ENCODE assay signal across 8 mouse cellular contexts in genomic region chr11:55023049-55023564, GRCm38 (mm10). TPM values are rescaled to one million over a fixed set of nuclear protein-coding genes. Genes with fewer than 3 reads are reported as not detected.
DNase-seq lines count a peak whose midpoint lies in the region; ATAC-seq and TF ChIP-seq lines count a peak whose summit lies in the region.

No protein-coding gene starts in this region.

- peak; percentile 81 for ATAC-seq in heart, embryonic 12.5 days (ENCODE audit: insufficient number of reproducible peaks, low FRiP score)
- ATAC-seq in kidney, embryonic 15.5 days (replicated peaks; ENCODE audit: low FRiP score): peak; percentile 67
- ATAC-seq in liver, embryonic 15.5 days (ENCODE audit: insufficient read depth): peak; percentile 58
- ATAC-seq in stomach, embryonic 15.5 days (ENCODE audit: insufficient read depth, low FRiP score, low read depth): peak; percentile 81

- H3K27me3 ChIP-seq in cerebellum, adult 2 months (ENCODE audit: control insufficient read depth, insufficient read depth, low read length): no peaks in the 10 kb centered on the region
- no peaks in the 10 kb centered on the region for H3K27me3 ChIP-seq in heart, embryonic 12.5 days (replicated peaks)
- no peaks in the 10 kb centered on the region for H3K27me3 ChIP-seq in kidney, embryonic 15.5 days
- H3K27me3 ChIP-seq in liver, embryonic 15.5 days: no peaks in the 10 kb centered on the region
- no peaks in the 10 kb centered on the region for H3K27me3 ChIP-seq in stomach, embryonic 15.5 days (replicated peaks)

- H3K4me2 ChIP-seq in heart, embryonic 12.5 days: peak overlapping the region; percentile 54
- peak overlapping the region; percentile 41 for H3K4me2 ChIP-seq in kidney, embryonic 15.5 days
- H3K4me2 ChIP-seq in liver, embryonic 15.5 days: peak overlapping the region; percentile 34
- H3K4me2 ChIP-seq in stomach, embryonic 15.5 days: peak overlapping the region; percentile 44

- peak overlapping the region; percentile 57 for H3K9ac ChIP-seq in heart, embryonic 12.5 days
- peak overlapping the region; percentile 14; the same call in 1 of the 2 replicates for H3K9ac ChIP-seq in kidney, embryonic 15.5 days
- H3K9ac ChIP-seq in liver, embryonic 15.5 days: no peak overlapping the region
- H3K9ac ChIP-seq in stomach, embryonic 15.5 days: 0 out of 2 replicates have a peak overlapping the region, but pooled peaks have one; percentile 10

- TF ChIP-seq POLR2A in cerebellum, adult 2 months (IDR thresholded peaks at IDR 0.05; ENCODE audit: borderline replicate concordance, insufficient read depth, low read length): no peak
- no peak for TF ChIP-seq POLR2A in embryonic fibroblast, embryonic 13.5 days (IDR thresholded peaks at IDR 0.05; ENCODE audit: low read depth, low read length)

- H3K4me1 ChIP-seq in cerebellum, adult 2 months (ENCODE audit: control insufficient read depth, insufficient read depth, low read length): peaks cover 28% of the 10 kb centered on the region
- peaks cover 48% of the 10 kb centered on the region for H3K4me1 ChIP-seq in embryonic fibroblast, embryonic 13.5 days (ENCODE audit: control insufficient read depth, insufficient read depth, low read length)
- peaks cover 99% of the 10 kb centered on the region for H3K4me1 ChIP-seq in heart, embryonic 12.5 days (replicated peaks)
- peaks cover 73% of the 10 kb centered on the region for H3K4me1 ChIP-seq in kidney, embryonic 15.5 days
- peaks cover 76% of the 10 kb centered on the region for H3K4me1 ChIP-seq in liver, embryonic 15.5 days (replicated peaks)
- peaks cover 85% of the 10 kb centered on the region for H3K4me1 ChIP-seq in stomach, embryonic 15.5 days

- no peak for TF ChIP-seq CTCF in cerebellum, adult 2 months (IDR thresholded peaks at IDR 0.05; ENCODE audit: borderline replicate concordance, insufficient read depth, low read depth, low read length)
- no peak for TF ChIP-seq CTCF in embryonic fibroblast, embryonic 13.5 days (IDR thresholded peaks at IDR 0.05; ENCODE audit: borderline replicate concordance, insufficient read depth, low read length)

- no peak overlapping the region for H3K27ac ChIP-seq in cerebellum, adult 2 months (ENCODE audit: insufficient read depth, low read length)
- H3K27ac ChIP-seq in embryonic fibroblast, embryonic 13.5 days (ENCODE audit: insufficient read depth, low read length): peak overlapping the region; percentile 68
- H3K27ac ChIP-seq in heart, embryonic 12.5 days (ENCODE audit: poor library complexity, severe bottlenecking): peak overlapping the region; percentile 99
- H3K27ac ChIP-seq in kidney, embryonic 15.5 days: peak overlapping the region; percentile 96
- peak overlapping the region; percentile 66 for H3K27ac ChIP-seq in liver, embryonic 15.5 days (replicated peaks)
- peak overlapping the region; percentile 98 for H3K27ac ChIP-seq in stomach, embryonic 15.5 days

- no peaks in the 10 kb centered on the region for H3K9me3 ChIP-seq in heart, embryonic 12.5 days (replicated peaks)
- no peaks in the 10 kb centered on the region for H3K9me3 ChIP-seq in kidney, embryonic 15.5 days (replicated peaks)
- H3K9me3 ChIP-seq in liver, embryonic 15.5 days (replicated peaks): no peaks in the 10 kb centered on the region
- H3K9me3 ChIP-seq in stomach, embryonic 15.5 days: no peaks in the 10 kb centered on the region

- DNase-seq in cerebellum, adult 2 months: peak; percentile 40 to 46
- DNase-seq in cerebellum, adult 8-10 months: no peak
- peak; percentile 82 for DNase-seq in neural tube, embryonic 10.5 days (ENCODE audit: extremely low spot score, low spot score)

- peaks cover 47% of the 10 kb centered on the region for H3K36me3 ChIP-seq in heart, embryonic 12.5 days
- H3K36me3 ChIP-seq in kidney, embryonic 15.5 days: peaks cover 40% of the 10 kb centered on the region
- H3K36me3 ChIP-seq in liver, embryonic 15.5 days (replicated peaks): peaks cover 6% of the 10 kb centered on the region; the same call in 1 of the 2 replicates
- peaks cover 26% of the 10 kb centered on the region for H3K36me3 ChIP-seq in stomach, embryonic 15.5 days

- no peak overlapping the region for H3K4me3 ChIP-seq in cerebellum, adult 2 months (replicated peaks; ENCODE audit: insufficient read depth, low read depth, low read length)
- no peak overlapping the region for H3K4me3 ChIP-seq in embryonic fibroblast, embryonic 13.5 days (ENCODE audit: insufficient read depth, low read length)
- H3K4me3 ChIP-seq in heart, embryonic 12.5 days: peak overlapping the region; percentile 6; the same call in 1 of the 2 replicates
- H3K4me3 ChIP-seq in kidney, embryonic 15.5 days (replicated peaks): no peak overlapping the region
- H3K4me3 ChIP-seq in liver, embryonic 15.5 days (replicated peaks): no peak overlapping the region
- H3K4me3 ChIP-seq in stomach, embryonic 15.5 days (replicated peaks): no peak overlapping the region; the same call in 1 of the 2 replicates

- WGBS in cerebellum, adult 2 months: 31% methylated on average over 10 of the region's 10 CpGs
- 2% methylated on average over 10 of the region's 10 CpGs for WGBS in heart, embryonic 12.5 days
- 12% methylated on average over 10 of the region's 10 CpGs for WGBS in kidney, embryonic 15.5 days
- WGBS in liver, embryonic 15.5 days (ENCODE audit: insufficient replicate concordance): 11% methylated on average over 10 of the region's 10 CpGs
- 3% methylated on average over 10 of the region's 10 CpGs for WGBS in stomach, embryonic 15.5 days

RNA-seq across cellular contexts. Expression of gene Anxa6, which starts 10.1 kb away (rescaled TPM):
- 131 and 141 TPM in 2 replicates for polyA plus RNA-seq in cerebellum, adult 2 months (2012; rRNA removed)
- polyA plus RNA-seq in embryonic fibroblast, embryonic 13.5 days (2011; ENCODE audit: insufficient read length, low read depth, missing spikeins): 288 and 364 TPM in 2 replicates
- 335 and 339 TPM in 2 replicates for polyA plus RNA-seq in heart, embryonic 12.5 days (2016; fragmentation: Nextera tagmentation; extraction: Ambion mirVana)
- polyA plus RNA-seq in kidney, embryonic 15.5 days (2015; fragmentation: Nextera tagmentation; extraction: Ambion mirVana): 201 and 233 TPM in 2 replicates
- 54.2 and 57.5 TPM in 2 replicates for polyA plus RNA-seq in liver, embryonic 15.5 days (2015; fragmentation: Nextera tagmentation; extraction: Ambion mirVana)
- 307 and 346 TPM in 2 replicates for polyA plus RNA-seq in stomach, embryonic 15.5 days (2015; fragmentation: Nextera tagmentation; extraction: Ambion mirVana)

RNA-seq across cellular contexts. Expression of gene Ccdc69, which starts 54.8 kb away (rescaled TPM):
- polyA plus RNA-seq in cerebellum, adult 2 months (2012; rRNA removed): 5.4 and 6.1 TPM in 2 replicates
- 0.43 and 0.61 TPM in 2 replicates for polyA plus RNA-seq in embryonic fibroblast, embryonic 13.5 days (2011; ENCODE audit: insufficient read length, low read depth, missing spikeins)
- polyA plus RNA-seq in heart, embryonic 12.5 days (2016; fragmentation: Nextera tagmentation; extraction: Ambion mirVana): 17.5 and 19.0 TPM in 2 replicates
- polyA plus RNA-seq in kidney, embryonic 15.5 days (2015; fragmentation: Nextera tagmentation; extraction: Ambion mirVana): 3.2 and 3.3 TPM in 2 replicates
- polyA plus RNA-seq in liver, embryonic 15.5 days (2015; fragmentation: Nextera tagmentation; extraction: Ambion mirVana): 1.3 and 1.4 TPM in 2 replicates
- polyA plus RNA-seq in stomach, embryonic 15.5 days (2015; fragmentation: Nextera tagmentation; extraction: Ambion mirVana): 3.1 and 3.2 TPM in 2 replicates
